16 mouse cellular contexts compared by ENCODE assay signal in genomic region chr13:76190273-76190672, GRCm38 (mm10).
"Had no signal": no experiment of that assay in that cellular context is flagged by ENCODE, and none has a peak within 500 bp of the region (broad histone marks: within the 10 kb centered on the region; RNA-seq: fewer than 3 reads in every experiment).

No protein-coding gene starts in this region.

- DNase-seq: kidney, adult 2 months; kidney, postnatal 14 days; layer of hippocampus, adult 9-11 months; layer of hippocampus, postnatal 36 days; lung, embryonic 14.5 days; lung, postnatal 10 days; lung, postnatal 4 days; right cerebral cortex, postnatal 14 days; thymus, postnatal 4 days had no signal

- H3K4me3 ChIP-seq: kidney, embryonic 15.5 days; limb, embryonic 13.5 days; liver, embryonic 12.5 days; megakaryocyte, embryonic 14.5 days; midbrain, embryonic 15.5 days; neural tube, embryonic 12.5 days had no signal

- H3K27ac ChIP-seq: kidney, embryonic 15.5 days; limb, embryonic 13.5 days; liver, embryonic 12.5 days; midbrain, embryonic 15.5 days; neural tube, embryonic 12.5 days; stomach, postnatal 0 days had no signal

- H3K27me3 ChIP-seq: kidney, embryonic 15.5 days; limb, embryonic 13.5 days; liver, embryonic 12.5 days; megakaryocyte, embryonic 14.5 days; midbrain, embryonic 15.5 days; neural tube, embryonic 12.5 days had no signal

- H3K4me1 ChIP-seq: kidney, embryonic 15.5 days; limb, embryonic 13.5 days; liver, embryonic 12.5 days; megakaryocyte, embryonic 14.5 days; midbrain, embryonic 15.5 days; neural tube, embryonic 12.5 days had no signal
